Mouse (Mus musculus): ENCODE results near the gene Bmp7. TPM values are rescaled to one million over a fixed set of nuclear protein-coding genes. Genes with fewer than 3 reads are reported as not detected.

Bmp7 gene
- not detected for total RNA-seq (2023)

GRCm38 (mm10) chr2:172940003-172940798 is at the start of gene Bmp7:
TSS of gene Bmp7 (minus strand) at chr2:172940321.

GRCm38 (mm10) chr2:172977409-172978130 is 37.4 kb upstream of the Bmp7 start, which contains the start of gene Spo11:
TSS of gene Spo11 (plus strand) at chr2:172977700.

Other genes with a start within 250 kb of the Bmp7 start
- not detected for gene Spo11, start 37.4 kb upstream of the Bmp7 start, total RNA-seq (2023)
- 10 to 100 TPM; 51.3 to 52.4 TPM for gene Rae1, start 59.8 kb upstream of the Bmp7 start, total RNA-seq (2023)
- 100 to 1,000 TPM; 151 TPM for gene Rbm38, start 80.2 kb upstream of the Bmp7 start, total RNA-seq (2023)
- not detected for gene Ctcfl, start 179.2 kb upstream of the Bmp7 start, total RNA-seq (2023)
- under 1 TPM in 1 of 2 experiments, not detected in 1; 0.13 TPM for gene Pck1, start 212.7 kb upstream of the Bmp7 start, total RNA-seq (2023)